Mouse (Mus musculus) heart, embryonic 15.5 days (tissue): ENCODE data around the gene Arl6ip4. TPM values are rescaled to one million over a fixed set of nuclear protein-coding genes. Genes with fewer than 3 reads are reported as not detected.
A peak's percentile ranks its signal among the peaks of the same experiment; 100 is the strongest.

Source experiments
- ATAC-seq: fragments of 200-750 bp; cut with Nextera tagmentation; replicated peaks from 2 replicates; pipeline ENCODE4 v1.8.0; 2017; ENCODE audit warnings: low read depth, moderate TSS enrichment; ENCODE audit not compliant: insufficient number of reproducible peaks, insufficient read depth, low FRiP score
- H3K27ac ChIP-seq: fragments of 300-500 bp; sonication (generic); 2 replicates; pipeline ENCODE4 v1.5.1; 2015; ENCODE audit warnings: mild to moderate bottlenecking, inconsistent platforms
- H3K27me3 ChIP-seq: fragments of 300-500 bp; sonication (generic); 2 replicates; pipeline ENCODE4 v1.6.1; 2015; ENCODE audit warnings: inconsistent platforms
- H3K36me3 ChIP-seq: fragments of 300-500 bp; sonication (generic); 2 replicates; pipeline ENCODE4 v1.6.1; 2015; ENCODE audit warnings: mild to moderate bottlenecking, inconsistent platforms
- H3K4me1 ChIP-seq: fragments of 300-500 bp; sonication (generic); replicated peaks from 2 replicates; pipeline ENCODE4 v1.6.1; 2015; ENCODE audit warnings: inconsistent platforms
- H3K4me2 ChIP-seq: fragments of 300-500 bp; sonication (generic); 2 replicates; pipeline ENCODE4 v1.6.1; 2015; ENCODE audit warnings: inconsistent platforms, mild to moderate bottlenecking, moderate library complexity
- H3K4me3 ChIP-seq: fragments of 300-500 bp; sonication (generic); 2 replicates; pipeline ENCODE4 v1.5.1; 2015; ENCODE audit warnings: mild to moderate bottlenecking, inconsistent platforms
- H3K9ac ChIP-seq: fragments of 300-500 bp; sonication (generic); 2 replicates; pipeline ENCODE4 v1.6.1; 2015; ENCODE audit warnings: mild to moderate bottlenecking, inconsistent platforms
- H3K9me3 ChIP-seq: fragments of 300-500 bp; sonication (generic); replicated peaks from 2 replicates; pipeline ENCODE4 v1.6.1; 2016; ENCODE audit warnings: inconsistent platforms
- WGBS: fragments of 180-500 bp; shearing (Covaris S2); methylation state at CpG from one replicate; pipeline ENCODE4 v1.1.7; 2015; ENCODE audit warnings: mixed read lengths; 5-methylcytosine and 5-hydroxymethylcytosine counted together
- polyA plus RNA-seq: library from polyadenylated mRNA; unstranded; fragments of >200 nt; fragmentation: Nextera tagmentation; extraction: Ambion mirVana; gene quantifications from 2 replicates; pipeline ENCODE4 v1.2.1, GENCODE M21; 2015

Gene Arl6ip4
- polyA plus RNA-seq, 1 experiment from 2014 or later = 67.6 TPM

DNA sequence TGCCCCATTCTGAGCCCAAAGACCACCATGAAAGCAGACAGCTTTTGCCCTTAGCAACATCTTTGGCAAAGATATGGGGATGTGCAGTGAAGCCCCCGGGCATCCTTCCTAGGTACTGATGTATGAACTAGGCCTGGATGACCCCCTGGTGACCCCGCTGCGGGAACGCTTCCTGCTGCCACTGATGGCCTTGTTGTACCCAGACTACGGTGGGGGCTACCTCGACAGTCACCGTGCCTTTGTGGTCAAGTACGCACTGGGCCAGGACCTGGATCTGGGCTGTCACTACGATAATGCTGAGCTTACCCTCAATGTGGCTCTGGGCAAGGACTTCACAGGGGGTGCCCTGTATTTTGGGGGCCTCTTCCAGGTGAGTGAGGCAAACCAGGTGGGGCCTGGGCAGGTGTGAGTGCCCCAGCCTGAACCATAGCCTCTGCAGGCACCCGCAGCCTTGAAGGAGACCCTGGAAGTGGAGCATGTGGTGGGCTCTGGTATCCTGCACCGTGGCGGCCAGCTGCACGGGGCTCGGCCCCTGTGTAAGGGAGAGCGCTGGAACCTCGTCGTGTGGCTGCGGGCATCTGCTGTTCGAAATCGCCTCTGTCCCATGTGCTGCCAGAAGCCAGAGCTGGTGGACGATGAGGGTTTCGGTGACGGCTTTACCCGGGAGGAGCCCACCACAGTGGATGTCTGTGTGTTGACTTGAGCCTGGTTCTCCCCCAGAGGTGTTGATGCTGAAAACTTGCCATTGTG, 1.4 kb upstream of the Arl6ip4 start:
- peaks cover 19% of the 10 kb centered on the region for H3K36me3 ChIP-seq

GRCm38 (mm10) chr5:124115531-124115930, 358 bp upstream of the Arl6ip4 start:
- peak overlapping the region; percentile 88 for H3K9ac ChIP-seq
- H3K27ac ChIP-seq = peak overlapping the region; percentile 80
- no peaks in the 10 kb centered on the region for H3K9me3 ChIP-seq
- ATAC-seq = no peak
- 24% methylated on average over 7 of the region's 7 CpGs for WGBS
- H3K36me3 ChIP-seq = peaks cover 28% of the 10 kb centered on the region
- peak overlapping the region; percentile 95 for H3K4me2 ChIP-seq
- no peaks in the 10 kb centered on the region for H3K27me3 ChIP-seq
- peak overlapping the region; percentile 77 for H3K4me3 ChIP-seq
- peaks cover 49% of the 10 kb centered on the region for H3K4me1 ChIP-seq

More for the DNA sequence above, 1.4 kb upstream of the Arl6ip4 start:
- ATAC-seq = no peak
- no peak overlapping the region for H3K4me3 ChIP-seq
- H3K9me3 ChIP-seq = no peaks in the 10 kb centered on the region
- H3K9ac ChIP-seq = no peak overlapping the region
- peaks cover 45% of the 10 kb centered on the region for H3K4me1 ChIP-seq
- WGBS = 91% methylated on average over 24 of the region's 24 CpGs
- H3K27ac ChIP-seq = no peak overlapping the region
- no peaks in the 10 kb centered on the region for H3K27me3 ChIP-seq
- H3K4me2 ChIP-seq = no peak overlapping the region

DNA sequence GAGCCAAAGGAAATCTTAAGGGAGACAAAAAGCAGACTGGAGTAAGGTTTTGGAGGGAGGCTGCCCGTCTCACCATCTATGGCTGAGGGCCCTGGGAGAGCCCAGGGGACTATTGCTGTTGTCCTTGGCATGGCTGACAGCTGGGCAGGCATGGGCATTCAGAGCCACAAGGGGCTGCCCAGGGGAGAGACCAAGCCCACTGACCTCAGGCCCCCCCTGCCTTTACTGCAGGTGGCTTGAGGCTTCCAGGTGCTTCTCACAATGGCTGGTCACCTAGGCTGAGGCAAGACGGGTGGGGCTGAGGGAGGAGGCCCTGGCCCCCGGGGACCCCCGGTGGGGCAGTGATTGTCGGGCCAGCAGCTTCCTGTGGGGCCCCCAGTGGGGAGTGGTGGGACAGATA, 3.3 kb downstream of the Arl6ip4 start:
- no peaks in the 10 kb centered on the region for H3K27me3 ChIP-seq
- H3K4me2 ChIP-seq = no peak overlapping the region
- H3K9me3 ChIP-seq = no peaks in the 10 kb centered on the region
- 71% methylated on average over 5 of the region's 5 CpGs for WGBS
- no peak overlapping the region for H3K9ac ChIP-seq
- peaks cover 58% of the 10 kb centered on the region for H3K36me3 ChIP-seq
- no peak overlapping the region for H3K4me3 ChIP-seq
- no peak overlapping the region for H3K27ac ChIP-seq
- no peak for ATAC-seq
- H3K4me1 ChIP-seq = peaks cover 32% of the 10 kb centered on the region

GRCm38 (mm10) chr5:124122357-124122756, 6.5 kb downstream of the Arl6ip4 start:
- WGBS = 87% methylated on average over 18 of the region's 18 CpGs

GRCm38 (mm10) chr5:124125093-124125492, 9.2 kb downstream of the Arl6ip4 start:
- Histone ChIP-seq H3K9me3 (no peaks in the 10 kb centered on the region), H3K4me2 (no peak overlapping the region), H3K27me3 (no peaks in the 10 kb centered on the region), H3K4me3 (no peak overlapping the region), H3K4me1 (no peaks in the 10 kb centered on the region), H3K36me3 (peaks cover 83% of the 10 kb centered on the region), H3K27ac (no peak overlapping the region), H3K9ac (no peak overlapping the region)
- WGBS = 88% methylated on average over 11 of the region's 11 CpGs
- ATAC-seq = no peak

More at GRCm38 (mm10) chr5:124122357-124122756, 6.5 kb downstream of the Arl6ip4 start:
- ATAC-seq = no peak
- H3K4me1 ChIP-seq = peaks cover 16% of the 10 kb centered on the region
- no peak overlapping the region for H3K4me2 ChIP-seq
- H3K4me3 ChIP-seq = no peak overlapping the region
- H3K36me3 ChIP-seq = peaks cover 80% of the 10 kb centered on the region
- no peaks in the 10 kb centered on the region for H3K27me3 ChIP-seq
- H3K9me3 ChIP-seq = no peaks in the 10 kb centered on the region
- H3K9ac ChIP-seq = no peak overlapping the region
- H3K27ac ChIP-seq = no peak overlapping the region

DNA sequence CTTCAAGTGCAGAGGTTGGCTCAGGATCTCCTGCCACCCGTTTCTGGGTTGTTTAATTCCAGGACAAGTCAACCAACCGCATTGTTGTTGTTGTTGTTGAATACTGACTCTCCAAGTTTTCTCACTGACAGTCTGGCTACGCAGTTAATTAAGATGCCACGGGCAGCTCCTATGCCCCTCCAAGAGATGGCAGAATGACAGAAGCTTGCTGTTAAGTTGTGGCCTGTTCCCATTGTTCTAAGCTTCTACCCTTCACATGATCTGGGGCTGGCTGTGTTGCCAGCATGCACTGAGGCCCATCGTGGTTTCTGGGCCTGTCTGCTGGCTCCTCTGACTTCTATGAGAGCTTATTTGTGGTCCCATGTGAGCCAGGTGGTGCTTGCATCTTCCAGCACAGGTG, 18.4 kb downstream of the Arl6ip4 start:
- Histone ChIP-seq H3K27ac (no peak overlapping the region), H3K36me3 (peaks cover 69% of the 10 kb centered on the region)
- WGBS = 85% methylated on average over 5 of the region's 5 CpGs

DNA sequence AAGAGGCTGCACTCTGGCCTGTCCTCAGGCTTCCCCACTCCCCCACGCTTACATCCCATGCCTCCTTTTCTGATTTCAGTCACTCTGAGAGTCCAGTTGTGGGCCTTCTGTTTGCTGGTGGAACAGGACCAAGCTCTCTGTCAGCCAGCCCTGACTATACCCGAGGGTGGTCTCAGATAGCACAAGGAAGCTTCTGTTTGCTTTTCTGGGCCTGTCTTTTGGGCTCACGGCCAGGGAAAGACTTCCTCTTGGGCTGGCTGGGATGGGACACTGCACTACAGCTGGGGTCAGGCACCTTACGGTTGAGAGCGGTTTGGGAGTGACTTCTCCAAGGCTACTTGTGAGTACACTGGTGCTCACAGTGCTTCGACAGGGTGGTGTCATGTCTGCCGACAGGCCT, 22.2 kb downstream of the Arl6ip4 start:
- WGBS = 54% methylated on average over 7 of the region's 7 CpGs
- H3K4me1 ChIP-seq = peaks cover 5% of the 10 kb centered on the region; the same call in 1 of the 2 replicates

More for the DNA sequence above, 18.4 kb downstream of the Arl6ip4 start:
- Histone ChIP-seq H3K4me1 (peaks cover 5% of the 10 kb centered on the region; the same call in 1 of the 2 replicates), H3K4me3 (no peak overlapping the region), H3K4me2 (no peak overlapping the region), H3K9ac (no peak overlapping the region), H3K9me3 (no peaks in the 10 kb centered on the region), H3K27me3 (no peaks in the 10 kb centered on the region)
- ATAC-seq = no peak

GRCm38 (mm10) chr5:124149028-124149427, 33.1 kb downstream of the Arl6ip4 start:
- no peak overlapping the region for H3K4me2 ChIP-seq
- H3K4me1 ChIP-seq = peaks cover 22% of the 10 kb centered on the region
- no peak for ATAC-seq
- H3K9ac ChIP-seq = no peak overlapping the region
- no peak overlapping the region for H3K4me3 ChIP-seq
- no peaks in the 10 kb centered on the region for H3K9me3 ChIP-seq
- H3K27me3 ChIP-seq = no peaks in the 10 kb centered on the region
- 50% methylated on average over 5 of the region's 5 CpGs for WGBS
- H3K27ac ChIP-seq = no peak overlapping the region
- H3K36me3 ChIP-seq = peaks cover 20% of the 10 kb centered on the region

More for the DNA sequence above, 22.2 kb downstream of the Arl6ip4 start:
- H3K9me3 ChIP-seq = no peaks in the 10 kb centered on the region
- no peak overlapping the region for H3K4me3 ChIP-seq
- peak; percentile 37 for ATAC-seq
- H3K27me3 ChIP-seq = no peaks in the 10 kb centered on the region
- no peak overlapping the region for H3K27ac ChIP-seq
- H3K36me3 ChIP-seq = peaks cover 51% of the 10 kb centered on the region
- no peak overlapping the region for H3K4me2 ChIP-seq
- no peak overlapping the region for H3K9ac ChIP-seq

- Histone ChIP-seq H3K4me1 (peaks cover 21% of the 10 kb centered on the region), H3K9me3 (no peaks in the 10 kb centered on the region), H3K9ac (no peak overlapping the region), H3K4me2 (no peak overlapping the region), H3K27ac (no peak overlapping the region), H3K27me3 (no peaks in the 10 kb centered on the region), H3K36me3 (peaks cover 14% of the 10 kb centered on the region; the same call in 1 of the 2 replicates), H3K4me3 (no peak overlapping the region)
- WGBS = 74% methylated on average over 7 of the region's 7 CpGs
- ATAC-seq = no peak
Observed at GRCm38 (mm10) chr5:124150895-124151294, 35.0 kb downstream of the Arl6ip4 start.

- no peak overlapping the region for H3K4me3 ChIP-seq
- peaks cover 14% of the 10 kb centered on the region; the same call in 1 of the 2 replicates for H3K36me3 ChIP-seq
- 76% methylated on average over 4 of the region's 4 CpGs for WGBS
- no peak for ATAC-seq
- H3K27me3 ChIP-seq = no peaks in the 10 kb centered on the region
- no peak overlapping the region for H3K27ac ChIP-seq
- H3K4me1 ChIP-seq = peaks cover 16% of the 10 kb centered on the region
- H3K9ac ChIP-seq = no peak overlapping the region
- H3K4me2 ChIP-seq = no peak overlapping the region
- no peaks in the 10 kb centered on the region for H3K9me3 ChIP-seq
Observed at GRCm38 (mm10) chr5:124152734-124153133, 36.8 kb downstream of the Arl6ip4 start.

GRCm38 (mm10) chr5:124155943-124156342, 40.1 kb downstream of the Arl6ip4 start:
- H3K4me1 ChIP-seq = peaks cover 40% of the 10 kb centered on the region
- ATAC-seq = no peak
- H3K27ac ChIP-seq = no peak overlapping the region
- no peak overlapping the region for H3K4me3 ChIP-seq
- H3K9me3 ChIP-seq = no peaks in the 10 kb centered on the region
- no peak overlapping the region for H3K9ac ChIP-seq
- H3K27me3 ChIP-seq = no peaks in the 10 kb centered on the region
- no peak overlapping the region for H3K4me2 ChIP-seq
- WGBS = 48% methylated on average over 5 of the region's 5 CpGs
- peaks cover 8% of the 10 kb centered on the region; the same call in 1 of the 2 replicates for H3K36me3 ChIP-seq

- ATAC-seq = no peak
- Histone ChIP-seq H3K27ac (peak overlapping the region; percentile 9), H3K4me1 (peaks cover 57% of the 10 kb centered on the region), H3K9ac (no peak overlapping the region), H3K4me3 (no peak overlapping the region), H3K27me3 (no peaks in the 10 kb centered on the region), H3K9me3 (no peaks in the 10 kb centered on the region), H3K4me2 (no peak overlapping the region), H3K36me3 (no peaks in the 10 kb centered on the region)
- 37% methylated on average over 4 of the region's 4 CpGs for WGBS
Observed at GRCm38 (mm10) chr5:124158305-124158704, 42.4 kb downstream of the Arl6ip4 start.
